Mouse (Mus musculus): ENCODE data around the gene Rere.
"Not testable (repeated sequence)": the region's sequence is repeated elsewhere in the genome, so short reads cannot be mapped to it uniquely, and the experiment has no call there.

Gene Rere

GRCm38 (mm10) chr4:150461427-150462189, 180.2 kb downstream of the Rere start:
- no peak for DNase-seq (ENCODE audit: low read depth, low spot score)

GRCm38 (mm10) chr4:150462367-150462766, 180.9 kb downstream of the Rere start:
- DNase-seq (ENCODE audit: low read depth, low spot score) = no peak

GRCm38 (mm10) chr4:150465759-150466158, 184.3 kb downstream of the Rere start:
- DNase-seq (ENCODE audit: low read depth, low spot score) = no peak

- DNase-seq (ENCODE audit: low read depth, low spot score) = no peak
Measured at GRCm38 (mm10) chr4:150469274-150469673, 187.8 kb downstream of the Rere start.

GRCm38 (mm10) chr4:150470674-150471328, 189.4 kb downstream of the Rere start:
- no peak for DNase-seq (ENCODE audit: low read depth, low spot score)

- DNase-seq (ENCODE audit: low read depth, low spot score) = no peak
Measured at GRCm38 (mm10) chr4:150472751-150473436, 191.4 kb downstream of the Rere start.

- no peak for DNase-seq (ENCODE audit: low read depth, low spot score)
Measured at GRCm38 (mm10) chr4:150473437-150474070, 192.1 kb downstream of the Rere start.

- DNase-seq (ENCODE audit: low read depth, low spot score) = no peak
Measured at GRCm38 (mm10) chr4:150474086-150474485, 192.6 kb downstream of the Rere start.

- DNase-seq (ENCODE audit: low read depth, low spot score) = no peak
Measured at GRCm38 (mm10) chr4:150476258-150476657, 194.8 kb downstream of the Rere start.

GRCm38 (mm10) chr4:150478006-150478405, 196.6 kb downstream of the Rere start:
- DNase-seq (ENCODE audit: low read depth, low spot score) = no peak

GRCm38 (mm10) chr4:150483081-150483480, 201.6 kb downstream of the Rere start:
- DNase-seq (ENCODE audit: low read depth, low spot score) = not testable (repeated sequence)

- no peak for DNase-seq (ENCODE audit: low read depth, low spot score)
Measured at GRCm38 (mm10) chr4:150486097-150486496, 204.7 kb downstream of the Rere start.

GRCm38 (mm10) chr4:150487109-150487508, 205.7 kb downstream of the Rere start:
- DNase-seq (ENCODE audit: low read depth, low spot score) = no peak

- DNase-seq (ENCODE audit: low read depth, low spot score) = peak; percentile 89
Measured at GRCm38 (mm10) chr4:150488096-150488748, 206.8 kb downstream of the Rere start.

GRCm38 (mm10) chr4:150488767-150489166, 207.3 kb downstream of the Rere start:
- no peak for DNase-seq (ENCODE audit: low read depth, low spot score)

- DNase-seq (ENCODE audit: low read depth, low spot score) = no peak
Measured at GRCm38 (mm10) chr4:150490050-150490449, 208.6 kb downstream of the Rere start.

GRCm38 (mm10) chr4:150491710-150492109, 210.3 kb downstream of the Rere start:
- no peak for DNase-seq (ENCODE audit: low read depth, low spot score)

GRCm38 (mm10) chr4:150493258-150493937, 212.0 kb downstream of the Rere start:
- DNase-seq (ENCODE audit: low read depth, low spot score) = no peak

- not testable (repeated sequence) for DNase-seq (ENCODE audit: low read depth, low spot score)
Measured at GRCm38 (mm10) chr4:150493938-150494330, 212.5 kb downstream of the Rere start.

GRCm38 (mm10) chr4:150495568-150495967, 214.1 kb downstream of the Rere start:
- no peak for DNase-seq (ENCODE audit: low read depth, low spot score)

Measured in brain, embryonic 18.5 days (tissue).